ENCODE assay signal across 25 mouse cellular contexts in the genomic region with DNA sequence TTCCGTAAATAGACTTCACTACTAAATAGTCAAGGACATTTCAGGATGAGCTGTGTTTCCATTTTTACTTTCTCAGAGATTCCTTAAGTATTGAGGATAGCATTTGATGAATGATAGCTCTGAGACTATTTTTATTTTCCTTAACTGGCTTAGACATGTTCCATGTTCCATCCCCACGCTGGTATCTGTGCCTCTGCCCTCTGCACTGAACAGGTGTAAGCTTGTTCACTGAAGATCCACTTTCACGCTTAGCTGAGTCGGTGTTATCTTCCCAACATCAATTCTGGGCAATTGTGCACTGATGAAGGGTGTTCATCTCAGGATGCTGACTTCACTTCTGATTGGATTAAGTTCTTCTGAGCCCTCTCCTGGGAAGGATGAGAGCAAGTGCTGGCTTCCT. TPM values are rescaled to one million over a fixed set of nuclear protein-coding genes. Genes with fewer than 3 reads are reported as not detected.
A peak's percentile ranks its signal among the peaks of the same experiment; 100 is the strongest.
DNase-seq lines count a peak whose midpoint lies in the region; ATAC-seq and TF ChIP-seq lines count a peak whose summit lies in the region.
"Had no signal": no experiment of that assay in that cellular context is flagged by ENCODE, and none has a peak within 500 bp of the region (broad histone marks: within the 10 kb centered on the region; RNA-seq: fewer than 3 reads in every experiment).

No protein-coding gene starts in this region.

- H3K9me3 ChIP-seq in embryonic facial prominence, embryonic 14.5 days (ENCODE audit: control insufficient read depth, low read length): no peaks in the 10 kb centered on the region
- H3K9me3 ChIP-seq in embryonic facial prominence, embryonic 10.5 days: no peaks in the 10 kb centered on the region
- H3K9me3 ChIP-seq in hindbrain, postnatal 0 days (ENCODE audit: low read length): no peaks in the 10 kb centered on the region
- H3K9me3 ChIP-seq: embryonic facial prominence, embryonic 12.5 days; forebrain, embryonic 12.5 days; forebrain, embryonic 15.5 days; hindbrain, embryonic 12.5 days; hindbrain, embryonic 15.5 days; intestine, embryonic 15.5 days had no signal

- H3K27me3 ChIP-seq in embryonic facial prominence, embryonic 14.5 days (replicated peaks; ENCODE audit: control insufficient read depth, insufficient read depth, low read length): no peaks in the 10 kb centered on the region
- no peaks in the 10 kb centered on the region for H3K27me3 ChIP-seq in embryonic facial prominence, embryonic 10.5 days (replicated peaks; ENCODE audit: low read depth, poor library complexity, severe bottlenecking)
- H3K27me3 ChIP-seq in hindbrain, postnatal 0 days (ENCODE audit: insufficient read depth, low read length): no peaks in the 10 kb centered on the region
- H3K27me3 ChIP-seq: embryonic facial prominence, embryonic 12.5 days; forebrain, embryonic 12.5 days; forebrain, embryonic 15.5 days; hindbrain, embryonic 12.5 days; hindbrain, embryonic 15.5 days; intestine, embryonic 15.5 days had no signal

- peak; percentile 22 for DNase-seq in embryonic facial prominence, embryonic 14.5 days (ENCODE audit: low spot score)
- no peak for DNase-seq in embryonic facial prominence, embryonic 10.5 days (ENCODE audit: low spot score)
- peak; percentile 36 for DNase-seq in gastrocnemius, adult 2 months
- no peak for DNase-seq in gastrocnemius, postnatal 36 days
- peak; percentile 69 for DNase-seq in skeletal muscle tissue, adult 2 months (ENCODE audit: low read depth, low spot score)
- DNase-seq in hindbrain, postnatal 0 days (ENCODE audit: low spot score): no peak
- DNase-seq: adrenal gland, adult 8-10 months; adrenal gland, postnatal 25 days; cerebellum, adult 18-20 months; cerebellum, adult 9-10 months; cerebellum, postnatal 14 days; gastrocnemius, postnatal 10 days; heart, adult 11 months; kidney, adult 11 months had no signal

- no peak overlapping the region for H3K4me3 ChIP-seq in embryonic facial prominence, embryonic 14.5 days (ENCODE audit: low read depth, low read length)
- no peak overlapping the region for H3K4me3 ChIP-seq in embryonic facial prominence, embryonic 10.5 days
- no peak overlapping the region for H3K4me3 ChIP-seq in gastrocnemius, adult 2 months
- H3K4me3 ChIP-seq in hindbrain, postnatal 0 days (ENCODE audit: low read length): no peak overlapping the region
- H3K4me3 ChIP-seq: embryonic facial prominence, embryonic 12.5 days; erythroblast, embryonic 14.5 days; forebrain, embryonic 12.5 days; forebrain, embryonic 15.5 days; hindbrain, embryonic 12.5 days; hindbrain, embryonic 15.5 days; intestine, embryonic 15.5 days had no signal

- no peak overlapping the region for H3K27ac ChIP-seq in embryonic facial prominence, embryonic 14.5 days (replicated peaks; ENCODE audit: low read depth, low read length)
- H3K27ac ChIP-seq in embryonic facial prominence, embryonic 10.5 days (replicated peaks): no peak overlapping the region
- H3K27ac ChIP-seq in gastrocnemius, adult 2 months: peak overlapping the region; percentile 84
- H3K27ac ChIP-seq in hindbrain, postnatal 0 days: no peak overlapping the region
- H3K27ac ChIP-seq: embryonic facial prominence, embryonic 12.5 days; forebrain, embryonic 12.5 days; forebrain, embryonic 15.5 days; hindbrain, embryonic 12.5 days; hindbrain, embryonic 15.5 days; intestine, embryonic 15.5 days had no signal

- intact Hi-C loops in gastrocnemius, adult 2 months (cut with DNase I): no loop called here
- intact Hi-C loops in gastrocnemius, postnatal 36 days (cut with DNase I): no loop called here

- TF ChIP-seq CTCF in gastrocnemius, adult 2 months (IDR thresholded peaks at IDR 0.05): no peak
- TF ChIP-seq CTCF in hindbrain, postnatal 0 days (IDR thresholded peaks at IDR 0.05; ENCODE audit: low read depth): no peak

- no peak overlapping the region for H3K9ac ChIP-seq in embryonic facial prominence, embryonic 14.5 days (ENCODE audit: low read depth, low read length)
- H3K9ac ChIP-seq in hindbrain, postnatal 0 days (replicated peaks; ENCODE audit: low read length): no peak overlapping the region
- H3K9ac ChIP-seq: embryonic facial prominence, embryonic 12.5 days; forebrain, embryonic 12.5 days; forebrain, embryonic 15.5 days; hindbrain, embryonic 12.5 days; hindbrain, embryonic 15.5 days; intestine, embryonic 15.5 days had no signal

- ATAC-seq in embryonic facial prominence, embryonic 14.5 days (ENCODE audit: low read depth): no peak
- ATAC-seq in hindbrain, postnatal 0 days: no peak
- ATAC-seq: activated CD4-positive, CD25-positive, alpha-beta regulatory T cell, adult 4 months; forebrain, embryonic 15.5 days; intestine, embryonic 15.5 days had no signal

- H3K4me1 ChIP-seq in embryonic facial prominence, embryonic 14.5 days (ENCODE audit: control insufficient read depth, insufficient read depth, low read length): no peaks in the 10 kb centered on the region
- H3K4me1 ChIP-seq in embryonic facial prominence, embryonic 10.5 days: no peaks in the 10 kb centered on the region
- no peaks in the 10 kb centered on the region for H3K4me1 ChIP-seq in hindbrain, postnatal 0 days (ENCODE audit: insufficient read depth, low read length)
- H3K4me1 ChIP-seq: embryonic facial prominence, embryonic 12.5 days; forebrain, embryonic 12.5 days; forebrain, embryonic 15.5 days; hindbrain, embryonic 12.5 days; hindbrain, embryonic 15.5 days had no signal

- 69% methylated on average over 4 of the region's 4 CpGs for WGBS in embryonic facial prominence, embryonic 14.5 days
- WGBS in embryonic facial prominence, embryonic 10.5 days: 79% methylated on average over 4 of the region's 4 CpGs
- WGBS in hindbrain, postnatal 0 days: 83% methylated on average over 4 of the region's 4 CpGs

- no peak overlapping the region for H3K4me2 ChIP-seq in embryonic facial prominence, embryonic 14.5 days (ENCODE audit: low read depth, low read length)
- no peak overlapping the region for H3K4me2 ChIP-seq in hindbrain, postnatal 0 days (ENCODE audit: low read depth, low read length)
- H3K4me2 ChIP-seq: embryonic facial prominence, embryonic 12.5 days; forebrain, embryonic 12.5 days; forebrain, embryonic 15.5 days; heart, embryonic 11.5 days; hindbrain, embryonic 12.5 days; hindbrain, embryonic 15.5 days; intestine, embryonic 15.5 days had no signal

- H3K36me3 ChIP-seq in embryonic facial prominence, embryonic 14.5 days (ENCODE audit: control insufficient read depth, insufficient read depth, low read length): no peaks in the 10 kb centered on the region
- no peaks in the 10 kb centered on the region for H3K36me3 ChIP-seq in embryonic facial prominence, embryonic 10.5 days (replicated peaks)
- no peaks in the 10 kb centered on the region for H3K36me3 ChIP-seq in hindbrain, postnatal 0 days (ENCODE audit: insufficient read depth, low read length)
- H3K36me3 ChIP-seq: embryonic facial prominence, embryonic 12.5 days; forebrain, embryonic 12.5 days; forebrain, embryonic 15.5 days; hindbrain, embryonic 12.5 days; hindbrain, embryonic 15.5 days; intestine, embryonic 15.5 days had no signal

RNA-seq across cellular contexts. Expression of a gene that starts 19.7 kb away (rescaled TPM):
- 1,165 and 1,732 TPM in 2 replicates for polyA plus RNA-seq in embryonic facial prominence, embryonic 14.5 days (2014; fragmentation: Nextera tagmentation; extraction: Ambion mirVana)
- polyA plus RNA-seq in embryonic facial prominence, embryonic 10.5 days (2016; fragmentation: Nextera tagmentation; extraction: Ambion mirVana): 0.54 and 1.3 TPM in 2 replicates
- over 10,000 TPM; 14,696 to 24,668 TPM for total RNA-seq in gastrocnemius, adult 2 months (2021)
- over 10,000 TPM; 25,842 to 31,394 TPM for total RNA-seq in gastrocnemius, postnatal 36 days (2021)
- 0.99 and 8.7 TPM in 2 replicates for total RNA-seq in hindbrain, postnatal 0 days (2014; rRNA removed)
- polyA plus RNA-seq in hindbrain, postnatal 0 days (2015; fragmentation: Nextera tagmentation; extraction: Ambion mirVana): 0.28 and 0.58 TPM in 2 replicates
- total RNA-seq: ES-E14; hematopoietic stem cell, adult 5-6 weeks had no signal
- polyA plus RNA-seq: activated CD4-positive, CD25-positive, alpha-beta regulatory T cell, adult 4 months; erythroblast, embryonic 14.5 days had no signal

Comparison
In these comparisons a context has a peak if more than half of its experiments do, and no peak if none do; other contexts are left out.
1. DNase-seq: peak in embryonic facial prominence, embryonic 14.5 days (single experiment), gastrocnemius, adult 2 months (single experiment) and skeletal muscle tissue, adult 2 months (single experiment); none in embryonic facial prominence, embryonic 10.5 days (single experiment), gastrocnemius, postnatal 36 days (0 of 2) and hindbrain, postnatal 0 days (single experiment).
2. RNA of a gene that starts 19.7 kb away (total RNA-seq): 25,842 to 31,394 TPM in gastrocnemius, postnatal 36 days and 14,696 to 24,668 TPM in gastrocnemius, adult 2 months; 0.99 to 8.7 TPM in hindbrain, postnatal 0 days; every median in the first group is over 1,000 times any median in the second.